Mouse (Mus musculus) embryonic facial prominence, embryonic 15.5 days (tissue): ENCODE measurements at regions not wholly inside any gene's neighbourhood (a gene's known extent, or its start where the extent isn't known, plus 50 kb on each side); places are given as distances from the start of the nearest gene placed in this dataset.
A peak's percentile ranks its signal among the peaks of the same experiment; 100 is the strongest.

Experiments used
- ATAC-seq: fragments of 200-750 bp; cut with Nextera tagmentation; 2 replicates; pipeline ENCODE4 v1.8.0; 2017; ENCODE audit warnings: low read depth, moderate TSS enrichment; ENCODE audit not compliant: insufficient number of reproducible peaks, low FRiP score, low TSS enrichment
- H3K27ac ChIP-seq: fragments of 300-500 bp; sonication (generic); replicated peaks from 2 replicates; pipeline ENCODE4 v1.5.1; 2015; ENCODE audit warnings: mild to moderate bottlenecking, inconsistent platforms
- H3K27me3 ChIP-seq: fragments of 300-500 bp; sonication (generic); 2 replicates; pipeline ENCODE4 v1.6.1; 2015; ENCODE audit warnings: inconsistent platforms
- H3K36me3 ChIP-seq: fragments of 300-500 bp; sonication (generic); 2 replicates; pipeline ENCODE4 v1.6.1; 2015; ENCODE audit warnings: mild to moderate bottlenecking, inconsistent platforms
- H3K4me1 ChIP-seq: fragments of 300-500 bp; sonication (generic); 2 replicates; pipeline ENCODE4 v1.6.1; 2015; ENCODE audit warnings: inconsistent platforms
- H3K4me2 ChIP-seq: fragments of 300-500 bp; sonication (generic); replicated peaks from 2 replicates; pipeline ENCODE4 v1.6.1; 2015; ENCODE audit warnings: mild to moderate bottlenecking, inconsistent platforms
- H3K4me3 ChIP-seq: fragments of 300-500 bp; sonication (generic); replicated peaks from 2 replicates; pipeline ENCODE4 v1.5.1; 2015; ENCODE audit warnings: mild to moderate bottlenecking, inconsistent platforms
- H3K9ac ChIP-seq: fragments of 300-500 bp; sonication (generic); 2 replicates; pipeline ENCODE4 v1.6.1; 2015; ENCODE audit warnings: inconsistent platforms
- H3K9me3 ChIP-seq: fragments of 300-500 bp; sonication (generic); replicated peaks from 2 replicates; pipeline ENCODE4 v1.6.1; 2016; ENCODE audit warnings: inconsistent platforms
- WGBS: fragments of 180-500 bp; shearing (Covaris S2); methylation state at CpG from one replicate; pipeline ENCODE4 v1.1.7; 2015; 5-methylcytosine and 5-hydroxymethylcytosine counted together

GRCm38 (mm10) chr4:142860441-142860840 lies 352.4 kb downstream of the Prdm2 start:
- WGBS, result 91% methylated on average over 3 of the region's 3 CpGs

GRCm38 (mm10) chr4:142856626-142857025 lies 356.2 kb downstream of the Prdm2 start:
- WGBS, result 21% methylated on average over 6 of the region's 6 CpGs
- no peaks in the 10 kb centered on the region for H3K36me3 ChIP-seq
- H3K9ac ChIP-seq, result no peak overlapping the region
- H3K4me3 ChIP-seq, result no peak overlapping the region
- no peaks in the 10 kb centered on the region for H3K27me3 ChIP-seq
- H3K27ac ChIP-seq, result peak overlapping the region; percentile 36
- peak; percentile 39; the same call in 1 of the 2 replicates for ATAC-seq
- peaks cover 14% of the 10 kb centered on the region for H3K4me1 ChIP-seq
- H3K9me3 ChIP-seq, result no peaks in the 10 kb centered on the region
- H3K4me2 ChIP-seq, result no peak overlapping the region

More at GRCm38 (mm10) chr4:142860441-142860840, 352.4 kb downstream of the Prdm2 start:
- H3K4me3 ChIP-seq, result no peak overlapping the region
- no peaks in the 10 kb centered on the region for H3K27me3 ChIP-seq
- H3K27ac ChIP-seq, result no peak overlapping the region
- ATAC-seq, result no peak
- H3K4me2 ChIP-seq, result no peak overlapping the region
- H3K9ac ChIP-seq, result no peak overlapping the region
- no peaks in the 10 kb centered on the region for H3K9me3 ChIP-seq
- no peaks in the 10 kb centered on the region for H3K36me3 ChIP-seq
- peaks cover 16% of the 10 kb centered on the region for H3K4me1 ChIP-seq

GRCm38 (mm10) chr4:142855635-142856034 lies 357.2 kb downstream of the Prdm2 start:
- 0 out of 2 replicates have a peak overlapping the region, but pooled peaks have one; percentile 7 for H3K27ac ChIP-seq
- H3K9me3 ChIP-seq, result no peaks in the 10 kb centered on the region
- 82% methylated on average over 6 of the region's 6 CpGs for WGBS
- no peak overlapping the region for H3K4me2 ChIP-seq
- no peaks in the 10 kb centered on the region for H3K36me3 ChIP-seq
- no peaks in the 10 kb centered on the region for H3K27me3 ChIP-seq
- H3K4me1 ChIP-seq, result peaks cover 14% of the 10 kb centered on the region
- no peak overlapping the region for H3K4me3 ChIP-seq
- no peak overlapping the region for H3K9ac ChIP-seq
- ATAC-seq, result no peak

GRCm38 (mm10) chr4:142853924-142854323 lies 358.9 kb downstream of the Prdm2 start:
- H3K27ac ChIP-seq, result no peak overlapping the region
- H3K36me3 ChIP-seq, result no peaks in the 10 kb centered on the region
- H3K9ac ChIP-seq, result no peak overlapping the region
- no peak overlapping the region for H3K4me2 ChIP-seq
- H3K4me3 ChIP-seq, result no peak overlapping the region
- H3K9me3 ChIP-seq, result no peaks in the 10 kb centered on the region
- peaks cover 14% of the 10 kb centered on the region for H3K4me1 ChIP-seq
- no peak for ATAC-seq
- no peaks in the 10 kb centered on the region for H3K27me3 ChIP-seq
- WGBS, result 87% methylated on average over 15 of the region's 15 CpGs

- H3K4me3 ChIP-seq, result no peak overlapping the region
- peak; percentile 65 for ATAC-seq
These were observed 367.6 kb downstream of the Prdm2 start for GRCm38 (mm10) chr4:142845066-142845696.

GRCm38 (mm10) chr4:142839540-142839939 lies 373.3 kb downstream of the Prdm2 start:
- Histone ChIP-seq H3K4me3 (no peak overlapping the region), H3K4me1 (0 out of 2 replicates have a peak, but pooled peaks cover 3% of the 10 kb centered on the region), H3K9me3 (no peaks in the 10 kb centered on the region), H3K36me3 (no peaks in the 10 kb centered on the region), H3K27me3 (no peaks in the 10 kb centered on the region), H3K27ac (no peak overlapping the region), H3K4me2 (no peak overlapping the region), H3K9ac (no peak overlapping the region)
- WGBS, result 44% methylated on average over 4 of the region's 4 CpGs
- no peak for ATAC-seq

More at GRCm38 (mm10) chr4:142845066-142845696, 367.6 kb downstream of the Prdm2 start:
- H3K4me1 ChIP-seq, result 0 out of 2 replicates have a peak, but pooled peaks cover 14% of the 10 kb centered on the region
- no peaks in the 10 kb centered on the region for H3K27me3 ChIP-seq
- no peak overlapping the region for H3K4me2 ChIP-seq
- H3K9ac ChIP-seq, result no peak overlapping the region
- H3K9me3 ChIP-seq, result no peaks in the 10 kb centered on the region
- H3K36me3 ChIP-seq, result no peaks in the 10 kb centered on the region
- WGBS, result 25% methylated on average over 6 of the region's 6 CpGs
- H3K27ac ChIP-seq, result peak overlapping the region; percentile 65

GRCm38 (mm10) chr4:142838363-142838964 lies 374.3 kb downstream of the Prdm2 start:
- no peak overlapping the region for H3K9ac ChIP-seq
- no peaks in the 10 kb centered on the region for H3K9me3 ChIP-seq
- ATAC-seq, result no peak
- 52% methylated on average over 4 of the region's 4 CpGs for WGBS
- no peaks in the 10 kb centered on the region for H3K4me1 ChIP-seq
- H3K4me3 ChIP-seq, result no peak overlapping the region
- no peaks in the 10 kb centered on the region for H3K36me3 ChIP-seq
- no peak overlapping the region for H3K27ac ChIP-seq
- no peaks in the 10 kb centered on the region for H3K27me3 ChIP-seq
- no peak overlapping the region for H3K4me2 ChIP-seq

- WGBS, result 76% methylated on average over 4 of the region's 4 CpGs
- no peaks in the 10 kb centered on the region for H3K36me3 ChIP-seq
These were observed 375.2 kb downstream of the Prdm2 start for GRCm38 (mm10) chr4:142837636-142838035.

GRCm38 (mm10) chr4:142829711-142830110 lies 383.1 kb downstream of the Prdm2 start:
- WGBS, result 78% methylated on average over 7 of the region's 7 CpGs
- Histone ChIP-seq H3K4me2 (no peak overlapping the region), H3K9me3 (no peaks in the 10 kb centered on the region), H3K27ac (no peak overlapping the region), H3K9ac (no peak overlapping the region), H3K36me3 (no peaks in the 10 kb centered on the region), H3K4me3 (no peak overlapping the region), H3K4me1 (peaks cover 15% of the 10 kb centered on the region), H3K27me3 (no peaks in the 10 kb centered on the region)
- ATAC-seq, result no peak

More at GRCm38 (mm10) chr4:142837636-142838035, 375.2 kb downstream of the Prdm2 start:
- H3K4me3 ChIP-seq, result no peak overlapping the region
- H3K27me3 ChIP-seq, result no peaks in the 10 kb centered on the region
- no peaks in the 10 kb centered on the region for H3K4me1 ChIP-seq
- H3K9ac ChIP-seq, result no peak overlapping the region
- no peak for ATAC-seq
- no peaks in the 10 kb centered on the region for H3K9me3 ChIP-seq
- no peak overlapping the region for H3K27ac ChIP-seq
- no peak overlapping the region for H3K4me2 ChIP-seq

- Histone ChIP-seq H3K27me3 (no peaks in the 10 kb centered on the region), H3K4me2 (no peak overlapping the region), H3K4me3 (no peak overlapping the region), H3K9ac (no peak overlapping the region), H3K27ac (0 out of 2 replicates have a peak overlapping the region, but pooled peaks have one; percentile 1), H3K9me3 (no peaks in the 10 kb centered on the region), H3K4me1 (peaks cover 15% of the 10 kb centered on the region), H3K36me3 (no peaks in the 10 kb centered on the region)
- ATAC-seq, result no peak
- WGBS, result 20% methylated on average over 10 of the region's 10 CpGs
These were observed 383.8 kb downstream of the Prdm2 start for GRCm38 (mm10) chr4:142828969-142829368.

- H3K4me2 ChIP-seq, result peak overlapping the region; percentile 40
- H3K4me3 ChIP-seq, result peak overlapping the region; percentile 21
- H3K27me3 ChIP-seq, result no peaks in the 10 kb centered on the region
- no peak overlapping the region for H3K9ac ChIP-seq
- H3K36me3 ChIP-seq, result no peaks in the 10 kb centered on the region
- H3K27ac ChIP-seq, result no peak overlapping the region
- peaks cover 15% of the 10 kb centered on the region for H3K4me1 ChIP-seq
- no peaks in the 10 kb centered on the region for H3K9me3 ChIP-seq
- WGBS, result 16% methylated on average over 13 of the region's 13 CpGs
- peak; percentile 80; the same call in 1 of the 2 replicates for ATAC-seq
These were observed 386.4 kb downstream of the Prdm2 start for GRCm38 (mm10) chr4:142826250-142826893.
